Mouse (Mus musculus) myocyte (in vitro differentiated cells): ENCODE measurements around the gene Med13l. TPM values are rescaled to one million over a fixed set of nuclear protein-coding genes. Genes with fewer than 3 reads are reported as not detected.

Experiments
- H3K27me3 ChIP-seq: one replicate; pipeline ENCODE4 v1.6.1; 2011; ENCODE audit not compliant: control insufficient read depth, insufficient read depth, insufficient read length
- H3K36me3 ChIP-seq: one replicate; pipeline ENCODE4 v1.6.1; 2011; ENCODE audit not compliant: control insufficient read depth, insufficient read depth
- H3K4me2 ChIP-seq: one replicate; pipeline ENCODE4 v1.6.1; 2011; ENCODE audit warnings: low read depth, control low read depth
- H3K4me3 ChIP-seq: one replicate; pipeline ENCODE4 v1.5.1; 2011; ENCODE audit warnings: mild to moderate bottlenecking, control low read depth, moderate library complexity
- H3K79me2 ChIP-seq: one replicate; pipeline ENCODE4 v1.6.1; 2011; ENCODE audit not compliant: control insufficient read depth, insufficient read depth
- H3ac ChIP-seq: one replicate; pipeline ENCODE4 v1.6.1; 2011; ENCODE audit not compliant: control insufficient read depth, insufficient read length
- CEBPB ChIP-seq: IDR thresholded peaks from 2 replicates; pipeline ENCODE4 v1.6.1; 2011; ENCODE audit warnings: mild to moderate bottlenecking, moderate library complexity; ENCODE audit not compliant: poor library complexity, insufficient read depth, severe bottlenecking
- E2F4 ChIP-seq: IDR thresholded peaks from one replicate; pipeline ENCODE4 v1.6.1; 2011; ENCODE audit warnings: mild to moderate bottlenecking, control low read depth, moderate library complexity; ENCODE audit not compliant: insufficient read depth
- MAX ChIP-seq: IDR thresholded peaks from one replicate; pipeline ENCODE4 v1.6.1; 2011; ENCODE audit warnings: low read depth, mild to moderate bottlenecking, control low read depth
- MYOD1 ChIP-seq, 3 experiments: IDR thresholded peaks; one replicate each; pipeline ENCODE4 v1.6.1; 2011; ENCODE audit warnings: control low read depth in 2 of 3, low read depth in 2 of 3, mild to moderate bottlenecking in 2 of 3, moderate library complexity in 1 of 3; ENCODE audit not compliant: insufficient read length in 2 of 3, control insufficient read depth in 1 of 3
- MYOG ChIP-seq, 3 experiments: IDR thresholded peaks; one replicate each; pipeline ENCODE4 v1.6.1; 2011; ENCODE audit warnings: control low read depth in 2 of 3, low read depth in 2 of 3, mild to moderate bottlenecking in 2 of 3; ENCODE audit not compliant: insufficient read length in 2 of 3, control insufficient read depth in 1 of 3, insufficient read depth in 1 of 3
- POLR2A ChIP-seq: IDR thresholded peaks from one replicate; pipeline ENCODE4 v1.6.1; 2011; ENCODE audit warnings: low read depth, mild to moderate bottlenecking, control low read depth, moderate library complexity; ENCODE audit not compliant: insufficient read length
- POLR2AphosphoS2 ChIP-seq: IDR thresholded peaks from one replicate; pipeline ENCODE4 v1.6.1; 2011; ENCODE audit warnings: low read depth, control low read depth; ENCODE audit not compliant: insufficient read length
- REST ChIP-seq: IDR thresholded peaks from one replicate; pipeline ENCODE4 v1.6.1; 2011; ENCODE audit warnings: mild to moderate bottlenecking, control low read depth, moderate library complexity; ENCODE audit not compliant: insufficient read depth, insufficient read length
- SRF ChIP-seq: IDR thresholded peaks from one replicate; pipeline ENCODE4 v1.6.1; 2011; ENCODE audit warnings: low read depth; ENCODE audit not compliant: control insufficient read depth, insufficient read length
- TCF12 ChIP-seq: IDR thresholded peaks from one replicate; pipeline ENCODE4 v1.6.1; 2011; ENCODE audit warnings: mild to moderate bottlenecking, control low read depth; ENCODE audit not compliant: poor library complexity, insufficient read depth, severe bottlenecking
- TCF3 ChIP-seq: IDR thresholded peaks from one replicate; pipeline ENCODE4 v1.6.1; 2011; ENCODE audit warnings: low read depth, control low read depth; ENCODE audit not compliant: insufficient read length
- USF1 ChIP-seq: IDR thresholded peaks from one replicate; pipeline ENCODE4 v1.6.1; 2011; ENCODE audit warnings: low read depth, mild to moderate bottlenecking, control low read depth, moderate library complexity
- polyA plus RNA-seq: library from polyadenylated mRNA; unstranded; fragments of >200 nt; fragmentation: generic; extraction: Trizol; gene quantifications from one replicate; pipeline ENCODE4 v1.2.1, GENCODE M21; 2012; ENCODE audit warnings: missing spikeins

The Med13l gene
- polyA plus RNA-seq, 1 experiment = 7.4 TPM

GRCm38 (mm10) chr5:118596452-118597092 lies 36.1 kb downstream of the Med13l start:
- peaks cover 81% of the 10 kb centered on the region for H3K79me2 ChIP-seq
- no peak overlapping the region for H3K4me3 ChIP-seq
- no peaks in the 10 kb centered on the region for H3K36me3 ChIP-seq
- no peak overlapping the region for H3ac ChIP-seq
- no peaks in the 10 kb centered on the region for H3K27me3 ChIP-seq
- no peak overlapping the region for H3K4me2 ChIP-seq
- TF ChIP-seq MYOG (IDR thresholded peaks at IDR 0.05; ENCODE audit: control insufficient read depth in 1 of 3, insufficient read depth in 1 of 3, insufficient read length in 2 of 3, low read depth in 2 of 3) (no peak), MAX (no peak), USF1 (no peak)

- TF ChIP-seq CEBPB (no peak), TCF12 (no peak), MYOG (IDR thresholded peaks at IDR 0.05; ENCODE audit: control insufficient read depth in 1 of 3, insufficient read depth in 1 of 3, insufficient read length in 2 of 3, low read depth in 2 of 3) (no peak), E2F4 (no peak)
These were observed 38.1 kb downstream of the Med13l start for GRCm38 (mm10) chr5:118598601-118599000.

GRCm38 (mm10) chr5:118601452-118601851 lies 41.0 kb downstream of the Med13l start:
- no peaks in the 10 kb centered on the region for H3K27me3 ChIP-seq
- no peak for TF ChIP-seq SRF
- no peak for TF ChIP-seq MYOG (IDR thresholded peaks at IDR 0.05; ENCODE audit: control insufficient read depth in 1 of 3, insufficient read depth in 1 of 3, insufficient read length in 2 of 3, low read depth in 2 of 3)
- TF ChIP-seq POLR2AphosphoS2 = no peak
- no peak for TF ChIP-seq USF1
- TF ChIP-seq MAX = no peak
- TF ChIP-seq REST = no peak
- TF ChIP-seq E2F4 = no peak
- no peak for TF ChIP-seq TCF3
- no peak for TF ChIP-seq TCF12
- no peak for TF ChIP-seq MYOD1 (IDR thresholded peaks at IDR 0.05; ENCODE audit: control insufficient read depth in 1 of 3, insufficient read length in 2 of 3, low read depth in 2 of 3)
- TF ChIP-seq POLR2A = no peak
- no peak for TF ChIP-seq CEBPB
- no peak overlapping the region for H3ac ChIP-seq

More at GRCm38 (mm10) chr5:118598601-118599000, 38.1 kb downstream of the Med13l start:
- no peaks in the 10 kb centered on the region for H3K36me3 ChIP-seq
- no peak overlapping the region for H3K4me2 ChIP-seq
- no peak overlapping the region for H3ac ChIP-seq
- no peak overlapping the region for H3K4me3 ChIP-seq
- peaks cover 80% of the 10 kb centered on the region for H3K79me2 ChIP-seq
- no peaks in the 10 kb centered on the region for H3K27me3 ChIP-seq

GRCm38 (mm10) chr5:118602706-118603105 lies 42.2 kb downstream of the Med13l start:
- TF ChIP-seq MYOD1 (IDR thresholded peaks at IDR 0.05; ENCODE audit: control insufficient read depth in 1 of 3, insufficient read length in 2 of 3, low read depth in 2 of 3) = no peak
- H3K36me3 ChIP-seq = no peaks in the 10 kb centered on the region
- no peak overlapping the region for H3K4me2 ChIP-seq
- no peaks in the 10 kb centered on the region for H3K27me3 ChIP-seq
- H3ac ChIP-seq = no peak overlapping the region
- peaks cover 73% of the 10 kb centered on the region for H3K79me2 ChIP-seq
- H3K4me3 ChIP-seq = no peak overlapping the region

More at GRCm38 (mm10) chr5:118601452-118601851, 41.0 kb downstream of the Med13l start:
- H3K79me2 ChIP-seq = peaks cover 78% of the 10 kb centered on the region
- no peak overlapping the region for H3K4me2 ChIP-seq
- H3K4me3 ChIP-seq = no peak overlapping the region
- no peaks in the 10 kb centered on the region for H3K36me3 ChIP-seq

- TF ChIP-seq MYOD1 (IDR thresholded peaks at IDR 0.05; ENCODE audit: control insufficient read depth in 1 of 3, insufficient read length in 2 of 3, low read depth in 2 of 3) = no peak
- TF ChIP-seq USF1 = no peak
- TF ChIP-seq REST = no peak
- no peak for TF ChIP-seq E2F4
- TF ChIP-seq TCF12 = no peak
- TF ChIP-seq TCF3 = no peak
- TF ChIP-seq MYOG (IDR thresholded peaks at IDR 0.05; ENCODE audit: control insufficient read depth in 1 of 3, insufficient read depth in 1 of 3, insufficient read length in 2 of 3, low read depth in 2 of 3) = no peak
- TF ChIP-seq POLR2AphosphoS2 = no peak
- TF ChIP-seq POLR2A = no peak
- no peak for TF ChIP-seq CEBPB
- TF ChIP-seq MAX = no peak
- no peak for TF ChIP-seq SRF
- H3K4me3 ChIP-seq = no peak overlapping the region
- no peak overlapping the region for H3K4me2 ChIP-seq
- no peaks in the 10 kb centered on the region for H3K36me3 ChIP-seq
- H3K27me3 ChIP-seq = no peaks in the 10 kb centered on the region
- peaks cover 70% of the 10 kb centered on the region for H3K79me2 ChIP-seq
- H3ac ChIP-seq = no peak overlapping the region
These were observed 45.1 kb downstream of the Med13l start for GRCm38 (mm10) chr5:118605424-118606067.
